Mouse (Mus musculus) forebrain, embryonic 11.5 days (tissue): ENCODE results near the gene Spaca7. TPM values are rescaled to one million over a fixed set of nuclear protein-coding genes. Genes with fewer than 3 reads are reported as not detected.

Source experiments
- ATAC-seq: fragments of 200-750 bp; cut with Nextera tagmentation; replicated peaks from 2 replicates; pipeline ENCODE4 v1.8.0; 2017; ENCODE audit warnings: moderate TSS enrichment; ENCODE audit not compliant: low FRiP score
- DNase-seq: peaks from one replicate; pipeline ENCODE4 v3.0.0-alpha.2; 2017; ENCODE audit warnings: low spot score
- H3K27ac ChIP-seq: fragments of 300-500 bp; sonication (generic); 2 replicates; pipeline ENCODE4 v1.5.1; 2014; ENCODE audit warnings: low read depth, low read length
- H3K27me3 ChIP-seq: fragments of 300-500 bp; sonication (generic); 2 replicates; pipeline ENCODE4 v1.6.1; 2014; ENCODE audit warnings: mild to moderate bottlenecking, low read length, mixed read lengths; ENCODE audit not compliant: control insufficient read depth, insufficient read depth
- H3K36me3 ChIP-seq: fragments of 300-500 bp; sonication (generic); 2 replicates; pipeline ENCODE4 v1.6.1; 2014; ENCODE audit warnings: mild to moderate bottlenecking, low read length, moderate library complexity, mixed read lengths; ENCODE audit not compliant: control insufficient read depth, insufficient read depth
- H3K4me1 ChIP-seq: fragments of 300-500 bp; sonication (generic); replicated peaks from 2 replicates; pipeline ENCODE4 v1.6.1; 2014; ENCODE audit warnings: low read length, mixed read lengths; ENCODE audit not compliant: control insufficient read depth, insufficient read depth
- H3K4me2 ChIP-seq: fragments of 300-500 bp; sonication (generic); 2 replicates; pipeline ENCODE4 v1.6.1; 2014; ENCODE audit warnings: low read depth, mild to moderate bottlenecking, low read length, moderate library complexity, mixed read lengths; ENCODE audit not compliant: severe bottlenecking
- H3K4me3 ChIP-seq: fragments of 300-500 bp; sonication (generic); 2 replicates; pipeline ENCODE4 v1.5.1; 2014; ENCODE audit warnings: low read depth, low read length
- H3K9ac ChIP-seq: fragments of 300-500 bp; sonication (generic); 2 replicates; pipeline ENCODE4 v1.6.1; 2014; ENCODE audit warnings: low read length
- H3K9me3 ChIP-seq: fragments of 300-500 bp; sonication (generic); 2 replicates; pipeline ENCODE4 v1.6.1; 2016; ENCODE audit warnings: low read length, mixed read lengths; ENCODE audit not compliant: control insufficient read depth
- WGBS: fragments of 180-500 bp; shearing (Covaris S2); extraction: QIAGEN DNeasy Blood & Tissue Kit; methylation state at CpG from one replicate; pipeline ENCODE4 v1.1.7; 2014; 5-methylcytosine and 5-hydroxymethylcytosine counted together
- polyA plus RNA-seq: library from polyadenylated mRNA; unstranded; fragments of >200 nt; fragmentation: Nextera tagmentation; extraction: Ambion mirVana; gene quantifications from 2 replicates; pipeline ENCODE4 v1.2.1, GENCODE M21; 2014

Spaca7 gene
- polyA plus RNA-seq, 1 experiment from 2014 or later: not detected

GRCm38 (mm10) chr8:12648951-12649350, 76.1 kb downstream of the Spaca7 start:
- Histone ChIP-seq H3K4me2 (no peak overlapping the region), H3K27me3 (no peaks in the 10 kb centered on the region), H3K9me3 (no peaks in the 10 kb centered on the region), H3K4me1 (no peaks in the 10 kb centered on the region), H3K36me3 (peaks cover 17% of the 10 kb centered on the region; the same call in 1 of the 2 replicates), H3K27ac (no peak overlapping the region), H3K4me3 (no peak overlapping the region), H3K9ac (no peak overlapping the region)
- ATAC-seq: no peak
- DNase-seq: no peak
- WGBS: 93% methylated on average over 4 of the region's 4 CpGs

Other genes starting within 250 kb of the Spaca7 start
- 11.3 and 12.4 TPM in 2 replicates for gene Sox1, start 177.7 kb upstream of the Spaca7 start, polyA plus RNA-seq
- gene Tubgcp3, start 99.2 kb downstream of the Spaca7 start, polyA plus RNA-seq: 67.4 and 68.3 TPM in 2 replicates
- gene Atp11a, start 184.0 kb downstream of the Spaca7 start, polyA plus RNA-seq: 18.5 and 18.9 TPM in 2 replicates